Mouse (Mus musculus): Measurements from ENCODE around the gene Ankrd39.
"Not testable (repeated sequence)": the region's sequence is repeated elsewhere in the genome, so short reads cannot be mapped to it uniquely, and the experiment has no call there.

Ankrd39 gene

DNA sequence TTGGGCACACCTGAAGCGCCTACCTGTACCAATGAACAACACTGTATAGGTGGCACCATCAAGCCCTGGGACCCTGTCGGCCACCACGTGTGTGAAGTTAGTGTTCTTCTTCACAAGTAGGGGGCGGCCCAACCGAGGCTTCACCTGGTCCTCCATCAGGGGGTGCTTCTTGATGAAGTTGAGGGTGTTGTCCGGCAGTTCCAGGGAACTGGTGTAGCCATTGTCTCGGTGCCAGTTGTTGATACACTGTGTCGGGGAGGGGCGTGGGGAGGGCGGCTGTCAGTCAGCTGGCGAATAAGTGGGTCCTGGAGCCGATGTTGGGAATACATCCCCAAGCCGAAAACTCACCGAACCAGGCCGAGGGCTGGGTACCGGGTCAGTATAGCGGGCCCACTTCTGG lies 4.7 kb upstream of the Ankrd39 start:
- no peak for DNase-seq (ENCODE audit: low spot score)

- no peak for DNase-seq (ENCODE audit: low spot score)
Measured at GRCm38 (mm10) chr1:36550075-36550863, 3.0 kb upstream of the Ankrd39 start.

GRCm38 (mm10) chr1:36549491-36549890 lies 2.2 kb upstream of the Ankrd39 start:
- no peak for DNase-seq (ENCODE audit: low spot score)

- no peak for DNase-seq (ENCODE audit: low spot score)
Measured at GRCm38 (mm10) chr1:36548771-36549170, 1.5 kb upstream of the Ankrd39 start.

DNA sequence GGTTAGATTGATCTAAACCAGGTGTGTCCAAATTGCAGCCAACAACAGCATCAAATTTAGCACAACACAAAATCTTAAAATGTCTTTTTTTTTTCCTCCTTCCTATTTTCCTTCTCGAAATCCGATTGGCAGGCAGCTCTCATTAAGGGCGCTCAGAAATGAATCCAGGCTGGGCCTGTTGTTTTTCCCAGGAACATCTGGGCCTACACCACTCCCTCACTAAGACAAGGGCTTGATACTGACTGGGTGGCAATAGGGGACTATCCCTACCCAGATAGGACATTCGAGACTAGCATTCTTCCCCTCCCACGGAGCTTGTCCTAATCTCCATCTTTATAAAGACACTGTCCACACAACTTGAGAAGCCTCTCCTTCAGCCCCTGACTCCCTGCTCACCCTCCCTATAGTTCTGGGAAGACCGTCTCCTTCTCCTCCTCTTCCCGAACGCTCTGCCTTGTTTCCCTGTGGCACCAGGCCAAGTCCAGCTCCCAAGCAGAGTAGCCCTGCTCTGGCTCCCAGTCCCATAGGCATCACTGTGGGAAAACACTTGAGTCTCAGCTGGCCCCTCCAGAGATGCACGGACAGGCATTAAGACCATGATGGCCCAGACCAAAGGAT lies 845 bp upstream of the Ankrd39 start:
- no peak for DNase-seq (ENCODE audit: low spot score)

DNA sequence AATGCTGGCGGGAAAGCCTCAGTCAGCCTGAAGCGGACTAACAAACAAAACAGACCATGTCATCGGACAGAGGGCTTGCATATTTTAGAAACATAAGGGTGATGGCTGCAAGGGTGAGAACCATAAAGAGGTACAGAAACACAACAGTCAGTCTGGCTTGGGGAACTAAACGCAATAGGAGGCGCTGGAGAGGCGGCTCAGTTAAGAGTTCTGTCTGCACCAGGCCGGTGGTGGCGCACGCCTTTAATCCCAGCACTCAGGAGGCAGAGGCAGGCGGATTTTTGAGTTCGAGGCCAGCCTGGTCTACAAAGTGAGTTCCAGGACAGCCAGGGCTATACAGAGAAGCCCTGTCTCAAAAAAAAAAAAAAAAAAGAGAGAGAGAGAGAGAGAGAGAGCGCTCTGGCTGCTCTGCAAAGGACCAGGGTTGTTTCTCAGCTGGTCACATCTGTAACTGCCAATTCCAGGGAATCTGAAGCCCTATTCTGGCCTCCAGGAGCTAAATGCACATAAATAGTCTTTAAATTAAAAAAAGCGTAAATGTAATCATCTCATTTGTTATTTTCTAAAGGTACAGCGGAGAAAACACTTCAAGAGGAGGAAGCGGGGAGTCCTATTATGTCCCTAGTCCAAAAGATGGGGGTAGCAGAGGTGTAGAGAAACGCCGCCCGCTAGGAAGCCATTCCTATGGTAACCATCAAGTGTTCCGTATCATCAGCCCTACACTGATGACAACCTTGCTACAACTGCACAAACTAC lies 1.2 kb downstream of the Ankrd39 start:
- no peak for DNase-seq (ENCODE audit: low spot score)

GRCm38 (mm10) chr1:36545382-36545781 lies 1.9 kb downstream of the Ankrd39 start:
- DNase-seq (ENCODE audit: low spot score), result no peak

DNA sequence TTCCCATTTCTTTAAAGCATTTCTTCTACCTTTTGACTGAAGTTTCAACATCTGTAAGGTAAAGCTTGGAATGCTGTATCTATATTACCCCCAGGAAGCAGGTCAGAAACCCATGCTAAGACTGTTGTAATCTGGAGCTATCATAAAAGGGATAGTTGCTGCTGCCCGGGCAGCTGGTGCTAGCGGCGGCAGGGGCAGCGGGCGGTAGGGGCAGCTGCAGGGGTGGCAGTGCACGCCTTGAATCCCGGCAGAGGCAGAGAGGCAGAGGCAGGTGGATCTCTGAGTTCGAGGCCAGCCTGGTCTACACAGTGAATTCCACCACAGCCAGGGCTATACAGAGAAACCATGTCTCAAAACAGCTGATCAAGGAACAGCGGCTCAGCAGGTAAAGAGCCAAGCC lies 4.3 kb downstream of the Ankrd39 start:
- no peak for DNase-seq (ENCODE audit: low spot score)

- no peak for DNase-seq (ENCODE audit: low spot score)
Measured at GRCm38 (mm10) chr1:36541844-36542243, 5.4 kb downstream of the Ankrd39 start.

DNA sequence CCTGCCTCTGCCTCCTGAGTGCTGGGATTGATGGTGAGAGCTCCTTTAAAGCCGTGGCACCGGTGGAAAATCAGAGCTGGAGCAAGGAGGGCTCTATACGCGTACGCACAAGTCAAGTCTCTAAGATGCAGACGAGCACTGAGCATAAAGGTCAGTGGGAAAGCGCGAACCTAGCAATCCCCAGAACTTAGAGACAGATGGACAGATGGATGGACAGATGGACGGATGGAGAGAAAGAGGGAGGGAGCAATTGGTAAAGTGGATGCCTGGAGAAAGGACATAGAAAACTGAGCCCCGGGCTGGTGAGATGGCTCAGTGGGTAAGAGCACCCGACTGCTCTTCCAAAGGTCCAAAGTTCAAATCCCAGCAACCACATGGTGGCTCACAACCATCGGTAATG lies 6.4 kb downstream of the Ankrd39 start:
- DNase-seq (ENCODE audit: low spot score), result no peak

GRCm38 (mm10) chr1:36540132-36540531 lies 7.1 kb downstream of the Ankrd39 start:
- DNase-seq (ENCODE audit: low spot score), result no peak

DNA sequence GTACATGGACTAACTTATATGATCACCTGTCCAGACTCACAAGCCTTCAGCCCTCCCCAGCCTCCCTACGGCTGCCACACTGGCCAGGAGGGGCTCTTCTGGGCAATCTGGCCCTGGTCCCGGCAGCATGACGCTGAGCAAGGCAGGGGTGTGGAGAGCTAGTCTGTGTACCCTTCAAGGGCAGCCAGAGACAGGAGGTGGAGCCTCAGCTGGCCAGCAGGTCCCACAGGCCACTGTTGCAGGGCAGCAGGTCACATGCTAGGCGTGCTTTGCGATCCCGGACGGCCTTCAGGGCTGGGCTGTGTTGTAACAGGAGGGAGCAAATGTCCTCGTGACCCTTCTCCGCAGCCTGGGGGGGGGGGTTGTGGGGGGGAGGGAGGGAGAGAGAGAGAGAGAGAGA lies 8.1 kb downstream of the Ankrd39 start, which contains the start of gene Gm42417:
Gene Gm42417 (minus strand): TSS at position 244 of the 400 bp plus-strand sequence.
- no peak for DNase-seq (ENCODE audit: low spot score)

GRCm38 (mm10) chr1:36538727-36539126 lies 8.5 kb downstream of the Ankrd39 start:
- no peak for DNase-seq (ENCODE audit: low spot score)

DNA sequence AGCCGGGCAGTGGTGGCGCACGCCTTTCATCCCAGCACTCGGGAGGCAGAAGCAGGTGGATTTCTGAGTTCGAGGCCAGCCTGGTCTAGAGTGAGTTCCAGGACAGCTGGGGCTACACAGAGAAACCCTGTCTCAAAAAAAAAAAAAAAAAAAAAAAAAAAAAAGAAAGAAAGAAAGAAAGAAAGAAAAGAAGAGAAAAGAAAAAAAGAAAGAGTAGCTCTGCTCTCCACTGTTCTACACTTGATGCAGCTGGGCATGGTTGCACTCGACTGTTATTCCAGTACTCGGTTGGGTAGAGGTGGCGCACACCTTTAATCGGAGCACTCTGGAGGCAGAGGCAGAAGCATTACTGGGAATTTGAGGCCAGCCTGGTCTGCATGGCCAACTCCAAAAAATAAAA lies 10.5 kb downstream of the Ankrd39 start, which contains the start of gene Ankrd23:
Gene Ankrd23 (minus strand): TSS at position 101 of the 400 bp plus-strand sequence.
- not testable (repeated sequence) for DNase-seq (ENCODE audit: low spot score)

- DNase-seq (ENCODE audit: low spot score), result no peak
Measured at GRCm38 (mm10) chr1:36536397-36536728, 10.9 kb downstream of the Ankrd39 start.

DNA sequence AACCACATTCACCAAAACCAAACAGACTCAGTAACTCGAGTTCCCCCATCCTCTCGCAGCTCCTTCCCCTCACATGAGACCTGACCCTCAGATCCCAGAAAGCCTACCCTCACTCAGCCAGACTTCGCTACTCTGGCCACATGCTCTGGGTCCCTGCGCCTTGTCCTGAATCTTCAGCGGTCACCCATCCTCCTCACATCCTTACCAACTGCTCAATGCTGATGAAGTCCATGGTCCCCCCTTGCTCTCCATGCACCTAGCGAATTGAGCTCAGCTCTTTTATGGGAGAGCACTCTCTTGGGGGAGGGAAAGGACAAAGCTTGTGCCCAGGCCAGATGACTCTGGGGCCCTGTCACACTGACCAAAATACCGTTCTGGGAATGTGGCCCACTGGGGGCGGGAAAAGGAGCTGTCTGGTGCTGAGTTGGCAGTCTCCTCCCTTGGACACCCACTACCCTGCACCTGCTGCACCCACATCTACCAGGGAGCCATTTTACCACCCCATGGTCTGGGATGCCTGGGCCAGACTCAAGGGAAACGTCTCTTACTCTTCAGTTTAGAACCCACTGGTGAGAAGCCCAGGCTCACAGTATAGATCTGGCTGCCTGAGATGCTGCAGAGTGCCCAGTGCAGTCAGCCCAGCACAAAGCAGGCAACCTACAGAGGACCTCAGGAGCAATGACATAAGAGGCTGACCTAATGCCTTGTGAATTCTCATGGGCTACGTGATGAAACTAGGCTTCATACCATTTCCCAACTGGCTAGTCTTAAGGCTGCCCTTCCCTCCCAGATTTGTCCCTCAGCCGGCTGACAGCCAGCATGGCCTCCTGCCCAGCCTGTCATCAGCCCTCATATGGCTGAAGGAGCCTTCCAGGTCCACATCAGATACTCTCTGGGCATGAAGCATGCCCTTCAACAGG lies 11.5 kb downstream of the Ankrd39 start:
- DNase-seq (ENCODE audit: low spot score), result no peak

DNA sequence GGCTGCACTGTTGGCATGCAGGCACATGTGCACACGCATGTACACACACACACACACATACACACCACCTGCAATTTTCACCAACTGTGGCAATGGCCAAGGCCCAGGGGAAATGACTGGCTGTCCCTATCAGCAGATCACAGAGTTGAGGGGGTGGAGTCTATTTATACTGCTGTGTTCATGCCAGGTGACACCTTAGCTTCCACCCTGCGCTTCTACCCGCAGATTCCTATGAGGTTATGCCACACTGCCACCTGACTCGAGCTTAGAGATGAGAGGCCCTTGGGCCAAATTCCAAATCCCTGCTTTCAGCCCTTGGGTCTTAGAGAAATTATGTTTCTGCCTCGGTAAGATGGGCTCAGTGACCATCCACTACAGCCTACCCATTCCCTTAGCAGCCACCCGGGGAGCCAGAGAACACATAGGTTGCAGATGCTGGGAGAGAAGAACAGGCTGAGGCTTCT lies 12.6 kb downstream of the Ankrd39 start:
- no peak for DNase-seq (ENCODE audit: low spot score)

DNA sequence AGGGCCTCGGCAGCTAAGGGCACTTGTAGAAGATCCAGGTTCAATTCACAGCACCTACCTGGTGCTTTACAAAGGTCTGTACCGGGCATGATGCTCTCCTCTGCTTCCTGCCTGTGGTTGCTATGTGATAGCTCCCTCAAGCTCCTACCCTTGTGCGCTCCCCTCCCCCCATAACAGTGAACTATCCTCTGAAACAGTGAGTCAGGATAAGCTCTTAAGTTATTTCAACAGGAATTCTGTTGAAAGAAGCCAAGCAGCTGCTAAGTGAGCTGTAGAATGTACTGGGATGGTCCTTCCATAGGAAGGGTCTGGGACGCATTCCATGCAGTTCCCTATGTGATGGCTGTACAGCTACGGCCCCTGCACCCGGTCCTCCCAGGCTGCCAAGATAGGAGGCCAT lies 13.7 kb downstream of the Ankrd39 start:
- no peak for DNase-seq (ENCODE audit: low spot score)

GRCm38 (mm10) chr1:36531461-36531860 lies 15.8 kb downstream of the Ankrd39 start:
- DNase-seq (ENCODE audit: low spot score), result no peak

- DNase-seq (ENCODE audit: low spot score), result no peak
Measured at GRCm38 (mm10) chr1:36530962-36531361, 16.3 kb downstream of the Ankrd39 start.

DNA sequence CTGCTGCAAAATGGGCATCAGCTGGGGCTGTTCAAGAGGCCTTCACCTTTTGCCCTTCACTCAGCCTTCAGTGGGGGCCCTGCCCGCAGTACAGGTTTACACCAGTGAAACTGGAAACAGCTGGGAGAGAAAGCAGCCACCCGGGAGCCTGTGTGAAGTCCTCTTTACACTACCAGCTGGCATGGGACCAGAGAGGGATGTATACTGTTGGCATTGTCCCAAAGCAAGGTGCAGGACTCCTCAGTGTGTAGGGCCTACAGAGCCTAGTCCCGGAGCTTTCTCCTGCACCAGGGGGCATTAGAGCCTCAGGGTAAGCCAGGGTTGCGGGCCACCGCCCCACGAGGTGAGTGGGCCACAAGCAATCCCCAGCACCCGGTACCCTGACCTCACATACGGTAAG lies 16.8 kb downstream of the Ankrd39 start:
- DNase-seq (ENCODE audit: low spot score), result no peak

DNA sequence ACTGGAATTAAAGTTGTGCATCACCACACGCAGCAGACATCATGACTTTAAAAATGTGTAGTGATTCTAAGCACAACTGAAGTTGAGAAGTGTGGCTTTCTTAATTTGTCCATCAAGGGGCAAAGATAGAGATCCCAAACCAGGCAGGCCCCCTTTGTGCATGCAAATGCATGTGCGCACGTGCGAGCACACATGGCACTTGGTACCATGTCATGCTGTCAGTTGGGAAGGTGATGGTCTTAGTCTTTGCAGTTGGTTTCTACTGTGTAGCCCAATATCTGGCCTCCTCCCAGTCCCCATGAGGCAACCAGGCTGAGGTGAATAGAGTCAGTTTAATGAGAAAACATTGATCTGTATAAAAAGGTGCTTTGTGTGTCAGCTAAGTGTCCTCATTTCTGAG lies 17.4 kb downstream of the Ankrd39 start:
- no peak for DNase-seq (ENCODE audit: low spot score)

Data from urinary bladder, postnatal 10 days (tissue).